Mouse (Mus musculus): ENCODE measurements around the gene Lamp1. TPM values are rescaled to one million over a fixed set of nuclear protein-coding genes. Genes with fewer than 3 reads are reported as not detected.

Lamp1 gene
- polyA plus RNA-seq, 1 experiment, result 411 TPM

DNA sequence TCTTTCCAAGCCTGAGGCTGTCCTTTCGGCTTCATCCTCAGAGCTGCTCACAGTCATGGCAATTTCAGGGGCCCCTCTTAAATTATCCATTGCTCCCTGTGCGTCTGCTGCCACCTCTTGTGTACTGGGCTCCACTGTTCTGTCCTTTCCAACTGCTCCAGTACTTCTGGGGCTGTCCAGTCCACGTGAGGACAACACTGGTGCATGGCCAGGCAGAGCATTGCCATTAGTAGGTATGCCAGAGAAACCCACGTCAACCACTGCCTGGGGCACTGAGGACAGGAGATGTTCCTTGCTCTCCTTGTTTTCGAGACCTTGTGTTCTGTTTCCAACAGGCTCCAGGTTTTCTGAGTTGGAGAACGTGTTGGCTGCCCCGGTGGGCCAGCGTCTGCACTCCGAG is 65.5 kb downstream of the Lamp1 start:
- 75% methylated on average over 9 of the region's 9 CpGs for WGBS
- no peak for DNase-seq (ENCODE audit: low read depth, low spot score)

Other genes starting within 250 kb of the Lamp1 start
- gene F7, start 133.1 kb upstream of the Lamp1 start, polyA plus RNA-seq (2012; rRNA removed), result 0.12 and 0.23 TPM in 2 replicates
- gene F10, start 121.9 kb upstream of the Lamp1 start, polyA plus RNA-seq (2012; rRNA removed), result 0.05 and 0.29 TPM in 2 replicates
- gene Proz, start 98.2 kb upstream of the Lamp1 start, polyA plus RNA-seq (2012; rRNA removed), result 4.2 and 8.8 TPM in 2 replicates
- 18.2 and 18.7 TPM in 2 replicates for gene Pcid2, start 53.7 kb upstream of the Lamp1 start, polyA plus RNA-seq (2012; rRNA removed)
- gene Cul4a, start 53.5 kb upstream of the Lamp1 start, polyA plus RNA-seq (2012; rRNA removed), result 24.2 and 30.9 TPM in 2 replicates
- gene Grtp1, start 41.5 kb downstream of the Lamp1 start, polyA plus RNA-seq (2012; rRNA removed), result 67.3 and 69.4 TPM in 2 replicates
- gene Adprhl1, start 95.0 kb downstream of the Lamp1 start, polyA plus RNA-seq (2012; rRNA removed), result not detected in 2 replicates
- 14.9 and 15.9 TPM in 2 replicates for gene Dcun1d2, start 129.0 kb downstream of the Lamp1 start, polyA plus RNA-seq (2012; rRNA removed)
- 39.8 and 60.8 TPM in 2 replicates for gene Tmco3, start 129.0 kb downstream of the Lamp1 start, polyA plus RNA-seq (2012; rRNA removed)
- gene Tfdp1, start 179.6 kb downstream of the Lamp1 start, polyA plus RNA-seq (2012; rRNA removed), result 58.4 and 70.1 TPM in 2 replicates
- 0.23 and 0.52 TPM in 2 replicates for gene Atp4b, start 237.7 kb downstream of the Lamp1 start, polyA plus RNA-seq (2012; rRNA removed)
- not detected in 2 replicates for gene Grk1, start 245.9 kb downstream of the Lamp1 start, polyA plus RNA-seq (2012; rRNA removed)